Mouse (Mus musculus) inflammation-experienced regulatory T-cells, adult 6 months (primary cell): ENCODE data around the gene Cd300ld4. TPM values are rescaled to one million over a fixed set of nuclear protein-coding genes. Genes with fewer than 3 reads are reported as not detected.

Experiments used
- polyA plus RNA-seq, 3 experiments: library from polyadenylated mRNA; unstranded; fragments of 100-300 nt; shearing (Covaris generic); gene quantifications; one replicate each; pipeline ENCODE4 v1.2.1; 2017

Cd300ld4 gene
- polyA plus RNA-seq, 3 experiments from 2014 or later, result not detected

Other genes starting within 250 kb of the Cd300ld4 start
- gene Btbd17, start 231.1 kb downstream of the Cd300ld4 start, polyA plus RNA-seq, result not detected
- gene Gpr142, start 228.1 kb downstream of the Cd300ld4 start, polyA plus RNA-seq, result not detected
- not detected for gene Gprc5c, start 175.9 kb downstream of the Cd300ld4 start, polyA plus RNA-seq
- gene Cd300a, start 137.0 kb downstream of the Cd300ld4 start, polyA plus RNA-seq, result under 1 TPM; 0.12 to 0.75 (median 0.27) TPM
- gene Cd300lb, start 92.6 kb downstream of the Cd300ld4 start, polyA plus RNA-seq, result not detected
- gene Cd300c, start 57.9 kb downstream of the Cd300ld4 start, polyA plus RNA-seq, result not detected
- under 1 TPM in 1 of 3 experiments, not detected in 2; 0.36 TPM for gene Cd300ld, start 37.1 kb downstream of the Cd300ld4 start, polyA plus RNA-seq
- gene Cd300c2, start 25.1 kb downstream of the Cd300ld4 start, polyA plus RNA-seq, result 1 to 10 TPM in 1 of 3 experiments, not detected in 2; 1.4 TPM
- gene Cd300ld2, start 10.8 kb downstream of the Cd300ld4 start, polyA plus RNA-seq, result not detected
- not detected for gene Cd300ld5, start 10.8 kb upstream of the Cd300ld4 start, polyA plus RNA-seq
- gene Cd300ld3, start 21.4 kb upstream of the Cd300ld4 start, polyA plus RNA-seq, result not detected
- under 1 TPM in 1 of 3 experiments, not detected in 2; 0.34 TPM for gene Cd300e, start 35.2 kb upstream of the Cd300ld4 start, polyA plus RNA-seq
- gene Rab37, start 64.4 kb upstream of the Cd300ld4 start, polyA plus RNA-seq, result 100 to 1,000 TPM; 106 to 231 (median 206) TPM
- gene Cd300lf, start 107.0 kb upstream of the Cd300ld4 start, polyA plus RNA-seq, result 1 to 10 TPM; 1.4 to 1.6 (median 1.5) TPM
- 100 to 1,000 TPM; 137 to 172 (median 165) TPM for gene Slc9a3r1, start 136.3 kb upstream of the Cd300ld4 start, polyA plus RNA-seq
- gene Tmem104, start 160.5 kb upstream of the Cd300ld4 start, polyA plus RNA-seq, result 10 to 100 TPM in 1 of 3 experiments, 1 to 10 TPM in 2; 9.2 to 10.6 (median 9.8) TPM
- gene Nat9, start 160.8 kb upstream of the Cd300ld4 start, polyA plus RNA-seq, result 10 to 100 TPM; 14.2 to 21.0 (median 15.1) TPM
- gene Grin2c, start 240.2 kb upstream of the Cd300ld4 start, polyA plus RNA-seq, result not detected